Mouse (Mus musculus) forelimb bud, embryonic 11.5 days (tissue): ENCODE data around the gene Col27a1.

Experiments
- DNase-seq: peaks from one replicate; pipeline ENCODE4 v3.0.0-alpha.2; 2012; ENCODE audit warnings: low read depth, low spot score

Gene Col27a1

GRCm38 (mm10) chr4:63213907-63214621, at the start of gene Col27a1:
TSS of gene Col27a1 (plus strand) at chr4:63214004.
- peak; percentile 83 for DNase-seq

- DNase-seq, result no peak
Observed at GRCm38 (mm10) chr4:63165636-63166035, 48.2 kb upstream of the Col27a1 start.

- no peak for DNase-seq
Observed at GRCm38 (mm10) chr4:63166323-63166722, 47.5 kb upstream of the Col27a1 start.

- DNase-seq, result no peak
Observed at GRCm38 (mm10) chr4:63170061-63170460, 43.7 kb upstream of the Col27a1 start.

- no peak for DNase-seq
Observed at GRCm38 (mm10) chr4:63171122-63171521, 42.7 kb upstream of the Col27a1 start.

- no peak for DNase-seq
Observed at GRCm38 (mm10) chr4:63171969-63172685, 41.7 kb upstream of the Col27a1 start, which contains the start of gene Kif12. TSS of gene Kif12 (minus strand) at chr4:63172131.

GRCm38 (mm10) chr4:63181556-63181955, 32.2 kb upstream of the Col27a1 start:
- peak; percentile 66 for DNase-seq

- DNase-seq, result peak; percentile 52
Observed at GRCm38 (mm10) chr4:63186281-63186870, 27.4 kb upstream of the Col27a1 start.

- no peak for DNase-seq
Observed at GRCm38 (mm10) chr4:63191641-63192040, 22.2 kb upstream of the Col27a1 start.

- no peak for DNase-seq
Observed at GRCm38 (mm10) chr4:63194366-63194765, 19.4 kb upstream of the Col27a1 start.

- DNase-seq, result no peak
Observed at GRCm38 (mm10) chr4:63199366-63199765, 14.4 kb upstream of the Col27a1 start.

GRCm38 (mm10) chr4:63203874-63204273, 9.9 kb upstream of the Col27a1 start:
- no peak for DNase-seq

GRCm38 (mm10) chr4:63205583-63205982, 8.2 kb upstream of the Col27a1 start:
- no peak for DNase-seq

GRCm38 (mm10) chr4:63215185-63215992, 1.6 kb downstream of the Col27a1 start:
- peak; percentile 72 for DNase-seq

GRCm38 (mm10) chr4:63215993-63216531, 2.3 kb downstream of the Col27a1 start:
- DNase-seq, result peak; percentile 68

GRCm38 (mm10) chr4:63216566-63216965, 2.8 kb downstream of the Col27a1 start:
- DNase-seq, result no peak

GRCm38 (mm10) chr4:63217513-63217912, 3.7 kb downstream of the Col27a1 start:
- DNase-seq, result no peak

GRCm38 (mm10) chr4:63219059-63219458, 5.3 kb downstream of the Col27a1 start:
- no peak for DNase-seq

GRCm38 (mm10) chr4:63219635-63220034, 5.8 kb downstream of the Col27a1 start:
- DNase-seq, result no peak

- DNase-seq, result no peak
Observed at GRCm38 (mm10) chr4:63221096-63221958, 7.5 kb downstream of the Col27a1 start.
